In genomic region chr12:72388835-72389234, GRCm38 (mm10) we compare ENCODE assay signal across 13 mouse cellular contexts. TPM values are rescaled to one million over a fixed set of nuclear protein-coding genes. Genes with fewer than 3 reads are reported as not detected.
DNase-seq lines count a peak whose midpoint lies in the region; ATAC-seq lines count a peak whose summit lies in the region.
"Had no signal": no experiment of that assay in that cellular context is flagged by ENCODE, and none has a peak within 500 bp of the region (broad histone marks: within the 10 kb centered on the region; RNA-seq: fewer than 3 reads in every experiment).

No protein-coding gene starts in this region.

- DNase-seq in left cerebral cortex, postnatal 25 days (ENCODE audit: low spot score in 2 of 2), result no peak
- no peak for DNase-seq in cerebellum, postnatal 14 days
- DNase-seq: adrenal gland, adult 2 months; adrenal gland, postnatal 10 days; adrenal gland, postnatal 25 days; cerebellum, adult 11 months; embryo, embryonic 11 days had no signal

- ATAC-seq in common myeloid progenitor, adult 5-6 weeks (replicated peaks; ENCODE audit: low read depth, poor library complexity, severe bottlenecking), result 0 out of 2 replicates have a peak, but pooled peaks have one; percentile 29
- peak; percentile 42 for ATAC-seq in granulocyte monocyte progenitor cell, adult 5-6 weeks (replicated peaks; ENCODE audit: poor library complexity, severe bottlenecking)
- ATAC-seq in megakaryocyte progenitor cell, adult 5-6 weeks (replicated peaks; ENCODE audit: poor library complexity), result peak; percentile 46; the same call in 1 of the 2 replicates
- ATAC-seq: forebrain, embryonic 14.5 days; forebrain, embryonic 16.5 days had no signal

- intact Hi-C loops in left cerebral cortex, postnatal 25 days (cut with DNase I), result no loop called here

RNA-seq across cellular contexts. Expression of gene Rtn1, which starts 20.0 kb away (rescaled TPM):
- total RNA-seq in common myeloid progenitor, adult 5-6 weeks (2017), result not detected in 2 replicates
- total RNA-seq in granulocyte monocyte progenitor cell, adult 5-6 weeks (2014; fragmentation: Nextera tagmentation), result not detected in 2 replicates
- total RNA-seq in granulocyte monocyte progenitor cell, adult 5-6 weeks (2017), result not detected in 2 replicates
- total RNA-seq in megakaryocyte progenitor cell, adult 5-6 weeks (2015), result 0.02 TPM in 1 of 2 replicates, not detected in the other
- total RNA-seq in megakaryocyte progenitor cell, adult 5-6 weeks (2017), result 0.07 TPM in 1 of 2 replicates, not detected in the other
- total RNA-seq in left cerebral cortex, postnatal 25 days (2021), result 1,000 to 10,000 TPM; 1,464 to 1,529 TPM
- total RNA-seq: MEL had no signal

RNA-seq across cellular contexts. Expression of gene Lrrc9, which starts 52.8 kb away (rescaled TPM):
- 1.6 and 2.1 TPM in 2 replicates for total RNA-seq in common myeloid progenitor, adult 5-6 weeks (2017)
- 0.36 TPM in 1 of 2 replicates, not detected in the other for total RNA-seq in granulocyte monocyte progenitor cell, adult 5-6 weeks (2014; fragmentation: Nextera tagmentation)
- total RNA-seq in granulocyte monocyte progenitor cell, adult 5-6 weeks (2017), result 0.41 and 0.52 TPM in 2 replicates
- total RNA-seq in megakaryocyte progenitor cell, adult 5-6 weeks (2015), result 0.56 and 2.7 TPM in 2 replicates
- 0.42 and 1.1 TPM in 2 replicates for total RNA-seq in megakaryocyte progenitor cell, adult 5-6 weeks (2017)
- total RNA-seq in left cerebral cortex, postnatal 25 days (2021), result 1 to 10 TPM; 1.3 to 2.4 TPM
- total RNA-seq: MEL had no signal

Comparison
In these comparisons a context has a peak if more than half of its experiments do, and no peak if none do; other contexts are left out.
1. RNA of gene Rtn1, which starts 20.0 kb away (total RNA-seq): 1,464 to 1,529 TPM in left cerebral cortex, postnatal 25 days; not detected in common myeloid progenitor, adult 5-6 weeks, not detected in granulocyte monocyte progenitor cell, adult 5-6 weeks and 0.02 to 0.07 TPM in megakaryocyte progenitor cell, adult 5-6 weeks; every median in the first group is over 1,000 times any median in the second.
2. Peak in every context shown above with its lines, with median percentiles within 50 percentile points of each other: ATAC-seq.